Mouse (Mus musculus) adrenal gland, adult 10 weeks (tissue): ENCODE results near the gene Atp6v1c2. TPM values are rescaled to one million over a fixed set of nuclear protein-coding genes. Genes with fewer than 3 reads are reported as not detected.

Source experiments
- polyA plus RNA-seq: library from polyadenylated mRNA; stranded (reverse); fragments of 350-450 nt; fragmentation: Illumina TruSeq; extraction: RNeasy Lipid Tissue Mini Kit (QIAGEN cat#74804); gene quantifications from one replicate; pipeline ENCODE4 v1.2.3, GENCODE M21; 2014; ENCODE audit warnings: low read depth, low replicate concordance

The Atp6v1c2 gene
- polyA plus RNA-seq, result not detected

GRCm38 (mm10) chr12:17329259-17329658 is at the start of gene Atp6v1c2:
Gene Atp6v1c2 (minus strand): TSS chr12:17329359.

GRCm38 (mm10) chr12:17348048-17349036 is 19.2 kb upstream of the Atp6v1c2 start, which contains the start of gene Nol10:
Gene Nol10 (plus strand): TSS chr12:17348458.

DNA sequence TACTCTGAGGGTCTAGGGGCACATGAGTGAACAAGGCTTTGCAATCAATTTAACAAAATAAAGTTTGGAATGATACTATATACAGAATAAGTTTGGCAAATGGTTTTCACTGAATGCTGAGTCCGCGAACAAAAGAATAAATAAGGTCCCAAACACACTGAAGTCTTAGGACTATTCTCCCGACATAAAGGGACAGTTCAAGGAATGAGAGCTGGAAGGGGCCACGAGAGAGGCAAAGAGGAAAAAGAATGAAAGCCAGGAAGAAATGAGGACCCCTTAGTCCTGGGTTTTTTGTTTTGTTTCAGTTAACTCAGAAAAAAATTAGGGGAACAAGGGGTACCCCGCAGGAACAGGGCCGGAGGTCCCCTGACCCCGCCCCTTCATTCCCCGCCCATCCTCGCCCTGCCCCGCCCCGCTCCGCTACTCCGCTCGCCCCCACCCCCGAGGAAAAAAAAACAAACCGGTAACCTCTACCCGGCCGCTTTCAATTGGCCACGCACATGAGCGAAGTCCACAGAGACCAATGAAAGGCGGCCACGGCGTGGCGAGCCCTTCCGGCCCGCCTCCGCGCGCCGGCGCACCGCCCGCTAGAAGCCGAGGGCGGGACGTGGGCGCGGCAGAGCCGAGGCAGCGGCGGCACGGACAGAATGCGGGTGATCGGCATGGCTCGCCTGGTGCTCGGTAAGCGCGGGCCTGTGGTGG is 63.0 kb downstream of the Atp6v1c2 start, which contains the start of gene Pdia6:
Pdia6 (plus strand) TSS at position 575 of the 702 bp plus-strand sequence.

Other genes with a start within 250 kb of the Atp6v1c2 start
- gene Kcnf1, start 152.5 kb downstream of the Atp6v1c2 start, polyA plus RNA-seq, result 0.17 TPM
- gene Pdia6, start 62.8 kb downstream of the Atp6v1c2 start, polyA plus RNA-seq, result 101 TPM
- gene Nol10, start 19.1 kb upstream of the Atp6v1c2 start, polyA plus RNA-seq, result 31.0 TPM
- gene Odc1, start 215.4 kb upstream of the Atp6v1c2 start, polyA plus RNA-seq, result 221 TPM